Mouse (Mus musculus): ENCODE data around the gene Tas2r118. TPM values are rescaled to one million over a fixed set of nuclear protein-coding genes. Genes with fewer than 3 reads are reported as not detected.

Gene Tas2r118
- total RNA-seq (2021): not detected

GRCm38 (mm10) chr6:23969960-23970359 lies at the start of gene Tas2r118:
Tas2r118 (minus strand) TSS chr6:23970060.
- intact Hi-C loops (cut with DNase I): no loop called here
- no peak for DNase-seq

GRCm38 (mm10) chr6:24018320-24018719 lies 48.5 kb upstream of the Tas2r118 start:
- intact Hi-C loops (cut with DNase I): no loop called here
- DNase-seq: no peak

DNA sequence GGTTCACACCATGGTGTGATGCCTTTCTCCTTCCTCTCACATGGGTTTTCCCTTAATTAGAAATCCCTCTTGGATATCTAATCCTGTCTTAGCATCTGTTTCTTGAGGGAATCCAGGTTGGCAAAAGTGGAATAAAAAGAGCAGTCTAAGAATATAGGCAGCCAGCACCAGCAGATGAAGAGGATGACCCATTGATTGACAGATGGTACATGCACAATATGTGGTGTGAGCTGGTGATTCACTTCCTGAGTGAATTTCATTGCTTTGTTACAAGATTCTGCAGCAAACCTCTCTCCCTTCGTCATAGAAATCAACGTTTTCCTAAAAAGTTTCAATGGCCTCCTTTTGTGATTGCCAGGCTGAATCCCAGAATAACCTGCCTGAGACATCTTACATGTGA lies 23.4 kb upstream of the Tas2r118 start:
- no peak for DNase-seq
- intact Hi-C loops (cut with DNase I): no loop called here

DNA sequence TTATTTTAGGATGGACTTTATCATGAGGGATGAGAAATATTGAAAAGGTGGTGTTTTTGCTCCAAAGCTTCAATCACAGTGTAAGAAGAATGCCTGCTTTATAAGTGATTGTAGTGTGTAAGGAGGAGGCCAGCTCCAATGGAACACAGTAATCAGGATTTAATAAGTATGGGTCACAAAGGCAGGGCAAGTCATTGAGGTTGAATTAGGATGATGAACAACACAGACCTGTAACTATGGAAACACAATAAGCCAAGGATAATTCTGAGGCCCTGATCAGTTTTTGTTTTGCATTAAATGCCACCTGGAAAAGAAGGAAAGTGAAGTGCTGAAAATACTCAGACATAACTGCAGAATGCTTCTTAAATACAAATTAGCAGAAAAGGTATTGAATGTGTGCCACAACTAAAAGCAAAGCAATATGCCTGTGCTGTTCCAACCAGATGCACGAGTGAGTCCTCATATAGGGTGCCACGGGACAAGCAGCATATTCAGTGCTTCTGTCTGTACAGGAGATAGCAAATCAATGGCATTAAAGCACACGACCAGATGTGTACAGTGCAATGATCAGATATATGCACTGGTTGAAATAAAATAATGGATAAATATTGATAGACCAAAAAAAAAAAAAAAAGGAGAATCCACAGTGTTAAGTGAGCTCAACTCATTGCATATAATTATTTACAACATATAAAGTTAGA lies 21.0 kb upstream of the Tas2r118 start:
- DNase-seq: no peak

GRCm38 (mm10) chr6:23986293-23986692 lies 16.4 kb upstream of the Tas2r118 start:
- DNase-seq: no peak
- intact Hi-C loops (cut with DNase I): no loop called here

More for the DNA sequence above, 21.0 kb upstream of the Tas2r118 start:
- intact Hi-C loops (cut with DNase I): no loop called here

GRCm38 (mm10) chr6:23966980-23967379 lies 2.9 kb downstream of the Tas2r118 start:
- intact Hi-C loops (cut with DNase I): no loop called here
- DNase-seq: no peak

DNA sequence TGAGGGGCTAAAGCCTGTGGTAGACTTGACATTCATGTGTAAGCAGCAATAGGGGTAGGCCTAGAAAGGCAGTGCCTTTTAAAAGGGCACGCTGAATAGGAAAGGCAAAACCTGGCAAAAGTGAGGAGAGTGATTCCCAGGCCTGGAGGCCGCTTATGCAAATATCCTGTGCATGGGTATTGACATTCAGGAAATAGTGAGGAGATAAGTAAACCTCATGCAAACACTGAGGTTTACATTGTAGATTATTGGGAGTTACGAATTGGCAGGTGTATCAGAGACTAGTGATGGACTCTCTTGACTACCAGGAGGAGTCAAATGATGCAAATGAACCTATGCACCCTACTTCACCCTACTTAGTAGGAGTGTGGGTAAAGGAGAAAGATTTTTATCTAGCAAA lies 3.9 kb downstream of the Tas2r118 start:
- no peak for DNase-seq
- intact Hi-C loops (cut with DNase I): no loop called here

DNA sequence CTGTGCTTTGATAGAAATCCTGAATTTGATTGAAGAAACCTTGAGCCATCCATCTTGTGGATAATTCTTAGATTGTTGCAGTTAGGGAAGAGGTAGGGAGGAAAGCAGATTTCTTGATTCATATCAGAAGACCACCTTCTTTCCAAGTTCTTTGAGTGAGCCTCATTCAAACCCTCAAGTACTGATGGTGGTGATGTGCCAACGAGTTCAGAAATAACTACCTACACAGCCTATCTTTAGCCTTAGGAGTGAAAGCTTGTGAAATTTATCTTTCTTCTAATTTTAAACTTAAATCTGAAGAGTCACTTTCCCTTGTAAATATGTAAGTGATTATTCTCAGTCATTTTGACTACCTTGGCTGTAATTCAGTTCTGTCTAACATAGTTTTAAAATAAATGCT lies 6.1 kb downstream of the Tas2r118 start:
- intact Hi-C loops (cut with DNase I): no loop called here
- DNase-seq: no peak

DNA sequence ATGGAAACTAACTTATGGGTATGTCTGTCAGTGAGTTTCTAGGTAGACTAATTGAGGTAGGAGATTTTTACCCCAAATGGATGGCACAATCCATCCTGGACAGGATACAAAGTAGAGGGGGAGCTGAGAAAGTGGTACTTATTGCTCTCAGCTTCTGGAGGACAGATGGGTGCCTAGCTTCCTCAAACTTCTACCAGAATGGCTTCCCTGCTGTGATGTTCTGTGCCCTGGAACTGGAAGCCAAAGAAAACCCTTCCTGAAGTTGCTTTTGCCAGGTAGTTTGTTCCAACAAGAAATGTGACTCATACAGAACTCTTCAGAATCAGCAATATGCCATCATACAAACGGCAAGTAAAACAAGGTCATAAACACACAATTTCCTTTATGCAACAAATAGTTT lies 29.1 kb downstream of the Tas2r118 start:
- DNase-seq: no peak
- intact Hi-C loops (cut with DNase I): no loop called here

- DNase-seq: no peak
- intact Hi-C loops (cut with DNase I): no loop called here
Measured at GRCm38 (mm10) chr6:23938575-23939488, 31.0 kb downstream of the Tas2r118 start.

GRCm38 (mm10) chr6:23936414-23936813 lies 33.4 kb downstream of the Tas2r118 start:
- DNase-seq: no peak
- intact Hi-C loops (cut with DNase I): no loop called here

DNA sequence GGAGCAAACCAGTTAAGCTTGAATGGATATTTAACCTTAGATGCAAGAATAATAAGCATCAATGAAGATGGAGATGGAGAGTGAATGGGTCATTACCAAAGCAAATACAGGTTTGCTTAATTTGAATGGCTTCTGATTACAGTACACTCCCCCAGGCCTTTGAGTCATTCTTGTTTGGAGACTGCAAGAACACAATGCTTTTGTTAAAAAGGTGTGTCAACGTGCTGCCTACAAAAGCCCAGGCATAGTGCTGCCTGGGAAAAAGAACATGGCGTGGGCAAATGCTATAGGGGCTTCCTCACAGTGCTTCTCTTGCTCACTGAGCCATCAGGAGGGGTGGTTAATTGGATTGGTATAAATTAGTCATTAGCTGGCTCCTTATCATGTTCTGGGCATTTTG lies 46.1 kb downstream of the Tas2r118 start:
- DNase-seq: no peak
- intact Hi-C loops (cut with DNase I): no loop called here

Other genes starting within 250 kb of the Tas2r118 start
- 1 to 10 TPM; 1.5 to 1.9 TPM for gene Cadps2, start 130.6 kb downstream of the Tas2r118 start, total RNA-seq (2021)
- gene Slc13a1, start 198.0 kb upstream of the Tas2r118 start, total RNA-seq (2021): under 1 TPM in 1 of 2 experiments, not detected in 1; 0.11 TPM